Mouse (Mus musculus): ENCODE data around the gene Trabd2b.

GRCm38 (mm10) chr4:114454016-114454415 is 47.5 kb downstream of the Trabd2b start:
- no peak for TF ChIP-seq POLR2A (IDR thresholded peaks at IDR 0.05; ENCODE audit: borderline replicate concordance, insufficient read depth, low read length)
- TF ChIP-seq CTCF (IDR thresholded peaks at IDR 0.05; ENCODE audit: borderline replicate concordance, insufficient read depth, low read depth, low read length), result no peak
